Mouse (Mus musculus): Measurements from ENCODE around the gene Zfpm1.

GRCm38 (mm10) chr8:122245161-122245560, 36.8 kb upstream of the Zfpm1 start:
- no peak for TF ChIP-seq EP300 (optimal IDR thresholded peaks at IDR 0.05)
- TF ChIP-seq CTCF (IDR thresholded peaks at IDR 0.05; ENCODE audit: low read depth) = no peak
